Mouse (Mus musculus) ES-E14 (cell line): Measurements from ENCODE around the gene Ehbp1l1.

Experiments
- HCFC1 ChIP-seq: IDR thresholded peaks from 2 replicates; pipeline ENCODE4 v1.6.1; 2012; ENCODE audit warnings: low read length, inconsistent platforms, borderline replicate concordance; ENCODE audit not compliant: insufficient read depth
- MAFK ChIP-seq: IDR thresholded peaks from 2 replicates; pipeline ENCODE4 v1.6.1; 2014; ENCODE audit warnings: mild to moderate bottlenecking, low read depth, low read length, inconsistent platforms; ENCODE audit not compliant: insufficient read depth
- ZC3H11A ChIP-seq: IDR thresholded peaks from 2 replicates; pipeline ENCODE4 v1.6.1; 2012; ENCODE audit warnings: low read depth, mild to moderate bottlenecking, inconsistent platforms, low read length, borderline replicate concordance
- ZNF384 ChIP-seq: IDR thresholded peaks from 2 replicates; pipeline ENCODE4 v1.6.1; 2012; ENCODE audit warnings: low read depth, low read length, inconsistent platforms

GRCm38 (mm10) chr19:5711218-5711617, 14.9 kb downstream of the Ehbp1l1 start:
- TF ChIP-seq ZC3H11A (no peak), ZNF384 (no peak), MAFK (no peak), HCFC1 (no peak)
